Mouse (Mus musculus): ENCODE results near the gene Sox5. TPM values are rescaled to one million over a fixed set of nuclear protein-coding genes. Genes with fewer than 3 reads are reported as not detected.

Sox5 gene
- polyA plus RNA-seq, 1 experiment from 2014 or later: 4.2 TPM

DNA sequence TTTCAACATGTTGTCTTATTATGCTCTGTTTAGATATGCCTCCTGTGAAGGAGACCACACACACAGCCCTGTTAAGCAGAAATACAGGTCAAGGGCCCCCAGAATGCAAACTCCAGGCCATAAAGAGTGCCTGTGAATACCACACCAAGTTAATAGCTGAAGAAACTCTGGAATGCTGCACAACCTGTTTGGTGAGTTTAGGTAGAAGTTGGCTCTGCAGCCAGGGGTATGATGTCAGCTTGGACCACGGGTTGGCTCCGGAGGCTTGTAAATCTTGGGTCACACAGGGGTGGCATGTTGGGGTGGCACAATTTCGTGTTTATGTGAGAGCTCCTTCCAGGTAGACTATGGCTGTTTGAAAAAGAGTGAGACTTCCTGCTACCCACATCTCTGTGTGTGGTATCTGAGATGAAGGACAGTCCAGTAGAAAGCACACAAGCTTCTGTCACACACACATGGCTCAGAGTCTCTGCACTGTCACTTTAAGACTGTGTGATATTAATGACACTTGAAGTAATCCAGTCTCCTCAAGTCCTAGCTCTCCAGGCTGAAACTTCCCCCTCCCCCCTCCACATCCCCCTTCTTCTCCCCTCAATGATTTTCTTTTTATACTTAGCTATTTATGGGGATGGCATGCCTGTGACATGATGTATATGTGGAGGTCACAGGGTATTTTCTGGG, 160.5 kb downstream of the Sox5 start:
- no peaks in the 10 kb centered on the region for H3K27me3 ChIP-seq
- no peak overlapping the region for H3K4me3 ChIP-seq (replicated peaks)
- H3K9me3 ChIP-seq (replicated peaks): no peaks in the 10 kb centered on the region
- no peak for ATAC-seq (ENCODE audit: insufficient read depth)
- no peak overlapping the region for H3K9ac ChIP-seq
- no peaks in the 10 kb centered on the region for H3K4me1 ChIP-seq (replicated peaks)
- no peak overlapping the region for H3K4me2 ChIP-seq
- no peak overlapping the region for H3K27ac ChIP-seq (replicated peaks)
- no peaks in the 10 kb centered on the region for H3K36me3 ChIP-seq (replicated peaks)
- 40% methylated on average over 3 of the region's 3 CpGs for WGBS (ENCODE audit: insufficient replicate concordance)

GRCm38 (mm10) chr6:144611383-144611791, 170.4 kb downstream of the Sox5 start:
- ATAC-seq (ENCODE audit: insufficient read depth): no peak
- WGBS (ENCODE audit: insufficient replicate concordance): 50% methylated on average over 4 of the region's 4 CpGs
- no peak overlapping the region for H3K9ac ChIP-seq

GRCm38 (mm10) chr6:144610878-144611277, 170.9 kb downstream of the Sox5 start:
- Histone ChIP-seq H3K36me3 (replicated peaks) (no peaks in the 10 kb centered on the region), H3K9ac (no peak overlapping the region), H3K27ac (replicated peaks) (no peak overlapping the region), H3K4me1 (replicated peaks) (peaks cover 2% of the 10 kb centered on the region; the same call in 1 of the 2 replicates), H3K27me3 (no peaks in the 10 kb centered on the region), H3K4me2 (no peak overlapping the region), H3K4me3 (replicated peaks) (no peak overlapping the region), H3K9me3 (replicated peaks) (no peaks in the 10 kb centered on the region)
- WGBS (ENCODE audit: insufficient replicate concordance): 22% methylated on average over 8 of the region's 8 CpGs
- ATAC-seq (ENCODE audit: insufficient read depth): no peak; the same call in 1 of the 2 replicates

More at GRCm38 (mm10) chr6:144611383-144611791, 170.4 kb downstream of the Sox5 start:
- H3K27ac ChIP-seq (replicated peaks): no peak overlapping the region
- no peak overlapping the region for H3K4me3 ChIP-seq (replicated peaks)
- H3K4me1 ChIP-seq (replicated peaks): peaks cover 2% of the 10 kb centered on the region; the same call in 1 of the 2 replicates
- H3K27me3 ChIP-seq: no peaks in the 10 kb centered on the region
- H3K9me3 ChIP-seq (replicated peaks): no peaks in the 10 kb centered on the region
- H3K36me3 ChIP-seq (replicated peaks): no peaks in the 10 kb centered on the region
- no peak overlapping the region for H3K4me2 ChIP-seq

- H3K36me3 ChIP-seq (replicated peaks): no peaks in the 10 kb centered on the region
- no peak overlapping the region for H3K27ac ChIP-seq (replicated peaks)
- H3K4me2 ChIP-seq: no peak overlapping the region
- ATAC-seq (ENCODE audit: insufficient read depth): no peak
- H3K27me3 ChIP-seq: no peaks in the 10 kb centered on the region
- H3K4me3 ChIP-seq (replicated peaks): no peak overlapping the region
- WGBS (ENCODE audit: insufficient replicate concordance): 50% methylated on average over 4 of the region's 4 CpGs
- no peaks in the 10 kb centered on the region for H3K9me3 ChIP-seq (replicated peaks)
- no peak overlapping the region for H3K9ac ChIP-seq
- H3K4me1 ChIP-seq (replicated peaks): no peaks in the 10 kb centered on the region
These were observed 178.9 kb downstream of the Sox5 start for GRCm38 (mm10) chr6:144602883-144603282.

GRCm38 (mm10) chr6:144600351-144600750, 181.4 kb downstream of the Sox5 start:
- Histone ChIP-seq H3K36me3 (replicated peaks) (no peaks in the 10 kb centered on the region), H3K27me3 (no peaks in the 10 kb centered on the region), H3K4me3 (replicated peaks) (no peak overlapping the region), H3K9ac (no peak overlapping the region), H3K27ac (replicated peaks) (no peak overlapping the region), H3K4me1 (replicated peaks) (no peaks in the 10 kb centered on the region), H3K4me2 (no peak overlapping the region), H3K9me3 (replicated peaks) (no peaks in the 10 kb centered on the region)
- ATAC-seq (ENCODE audit: insufficient read depth): no peak
- 60% methylated on average over 5 of the region's 5 CpGs for WGBS (ENCODE audit: insufficient replicate concordance)

- H3K9ac ChIP-seq: no peak overlapping the region
- WGBS (ENCODE audit: insufficient replicate concordance): 38% methylated on average over 6 of the region's 6 CpGs
These were observed 183.3 kb downstream of the Sox5 start for GRCm38 (mm10) chr6:144598324-144598973.

DNA sequence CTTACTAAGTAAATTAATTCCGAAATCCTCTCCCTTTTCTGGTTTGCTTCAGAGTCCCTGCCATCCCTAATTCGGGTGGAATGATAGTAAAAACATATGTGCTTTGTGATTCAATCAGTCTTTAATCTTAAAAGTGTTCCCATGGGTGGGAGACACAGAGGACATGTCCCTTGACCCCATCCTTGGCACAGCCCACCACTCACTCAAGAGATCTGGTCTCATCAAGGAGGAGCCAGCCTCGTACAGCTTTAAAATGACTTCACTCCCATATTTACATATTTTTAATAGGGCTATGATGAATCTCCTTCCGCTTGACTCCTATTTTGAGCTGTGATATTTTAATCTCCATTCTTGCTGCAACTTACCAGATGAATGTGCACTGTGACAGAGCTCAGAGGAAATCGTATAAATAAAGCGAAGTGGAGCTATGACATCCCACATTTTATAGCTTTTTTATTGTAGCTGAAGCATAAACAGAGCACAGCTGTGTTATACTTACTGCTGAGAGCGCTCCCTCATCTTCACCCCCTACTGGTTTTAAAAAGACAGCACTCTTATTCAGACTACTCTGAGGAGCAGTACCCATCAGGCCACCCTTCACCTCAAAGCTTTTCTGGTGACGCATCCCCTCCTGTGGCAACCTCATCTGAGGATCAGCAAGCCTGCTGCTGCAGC, 185.1 kb downstream of the Sox5 start:
- Histone ChIP-seq H3K27ac (replicated peaks) (no peak overlapping the region), H3K36me3 (replicated peaks) (no peaks in the 10 kb centered on the region), H3K9me3 (replicated peaks) (no peaks in the 10 kb centered on the region), H3K27me3 (no peaks in the 10 kb centered on the region), H3K4me1 (replicated peaks) (no peaks in the 10 kb centered on the region), H3K4me3 (replicated peaks) (no peak overlapping the region), H3K4me2 (no peak overlapping the region), H3K9ac (no peak overlapping the region)
- WGBS (ENCODE audit: insufficient replicate concordance): 56% methylated on average over 8 of the region's 8 CpGs
- no peak for ATAC-seq (ENCODE audit: insufficient read depth)

More at GRCm38 (mm10) chr6:144598324-144598973, 183.3 kb downstream of the Sox5 start:
- H3K27ac ChIP-seq (replicated peaks): no peak overlapping the region
- H3K4me2 ChIP-seq: no peak overlapping the region
- H3K36me3 ChIP-seq (replicated peaks): no peaks in the 10 kb centered on the region
- H3K4me1 ChIP-seq (replicated peaks): no peaks in the 10 kb centered on the region
- no peak for ATAC-seq (ENCODE audit: insufficient read depth)
- no peak overlapping the region for H3K4me3 ChIP-seq (replicated peaks)
- no peaks in the 10 kb centered on the region for H3K9me3 ChIP-seq (replicated peaks)
- no peaks in the 10 kb centered on the region for H3K27me3 ChIP-seq

GRCm38 (mm10) chr6:144584854-144585253, 196.9 kb downstream of the Sox5 start:
- 30% methylated on average over 5 of the region's 5 CpGs for WGBS (ENCODE audit: insufficient replicate concordance)
- Histone ChIP-seq H3K36me3 (replicated peaks) (no peaks in the 10 kb centered on the region), H3K27ac (replicated peaks) (no peak overlapping the region), H3K4me3 (replicated peaks) (no peak overlapping the region), H3K4me2 (no peak overlapping the region), H3K9ac (no peak overlapping the region), H3K27me3 (no peaks in the 10 kb centered on the region), H3K9me3 (replicated peaks) (no peaks in the 10 kb centered on the region), H3K4me1 (replicated peaks) (no peaks in the 10 kb centered on the region; the same call in 1 of the 2 replicates)
- no peak for ATAC-seq (ENCODE audit: insufficient read depth)

- H3K4me2 ChIP-seq: no peak overlapping the region
- no peak overlapping the region for H3K27ac ChIP-seq (replicated peaks)
These were observed 197.5 kb downstream of the Sox5 start for GRCm38 (mm10) chr6:144584074-144584840.

DNA sequence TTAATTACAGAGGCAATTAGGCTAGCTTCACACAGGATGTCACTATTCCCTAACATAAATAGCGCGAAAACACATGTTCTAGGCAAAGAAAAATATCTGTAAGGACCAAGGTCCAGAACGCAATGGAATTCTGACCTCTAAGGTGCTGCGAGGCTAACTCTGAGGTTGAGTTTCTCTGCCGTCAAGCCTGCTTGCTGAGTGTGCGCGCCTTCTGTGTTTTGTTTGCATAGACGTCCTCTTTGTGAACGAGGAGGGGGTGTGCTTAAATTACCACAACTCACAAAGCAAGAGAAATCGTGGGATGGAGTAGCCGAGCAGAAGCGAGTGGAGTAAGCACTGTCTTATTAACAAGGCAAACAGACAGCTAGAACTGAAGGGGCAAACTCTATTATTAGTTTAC, 202.5 kb downstream of the Sox5 start:
- H3K4me1 ChIP-seq (replicated peaks): peaks cover 4% of the 10 kb centered on the region
- no peak overlapping the region for H3K27ac ChIP-seq (replicated peaks)
- H3K4me2 ChIP-seq: no peak overlapping the region
- WGBS (ENCODE audit: insufficient replicate concordance): 44% methylated on average over 12 of the region's 12 CpGs
- no peak for ATAC-seq (ENCODE audit: insufficient read depth)
- H3K9ac ChIP-seq: no peak overlapping the region
- no peaks in the 10 kb centered on the region for H3K9me3 ChIP-seq (replicated peaks)
- H3K36me3 ChIP-seq (replicated peaks): no peaks in the 10 kb centered on the region
- no peak overlapping the region for H3K4me3 ChIP-seq (replicated peaks)
- H3K27me3 ChIP-seq: no peaks in the 10 kb centered on the region

More at GRCm38 (mm10) chr6:144584074-144584840, 197.5 kb downstream of the Sox5 start:
- Histone ChIP-seq H3K4me3 (replicated peaks) (no peak overlapping the region), H3K4me1 (replicated peaks) (peaks cover 4% of the 10 kb centered on the region), H3K9me3 (replicated peaks) (no peaks in the 10 kb centered on the region), H3K9ac (no peak overlapping the region), H3K36me3 (replicated peaks) (no peaks in the 10 kb centered on the region), H3K27me3 (no peaks in the 10 kb centered on the region)
- 70% methylated on average over 11 of the region's 11 CpGs for WGBS (ENCODE audit: insufficient replicate concordance)
- no peak for ATAC-seq (ENCODE audit: insufficient read depth)

DNA sequence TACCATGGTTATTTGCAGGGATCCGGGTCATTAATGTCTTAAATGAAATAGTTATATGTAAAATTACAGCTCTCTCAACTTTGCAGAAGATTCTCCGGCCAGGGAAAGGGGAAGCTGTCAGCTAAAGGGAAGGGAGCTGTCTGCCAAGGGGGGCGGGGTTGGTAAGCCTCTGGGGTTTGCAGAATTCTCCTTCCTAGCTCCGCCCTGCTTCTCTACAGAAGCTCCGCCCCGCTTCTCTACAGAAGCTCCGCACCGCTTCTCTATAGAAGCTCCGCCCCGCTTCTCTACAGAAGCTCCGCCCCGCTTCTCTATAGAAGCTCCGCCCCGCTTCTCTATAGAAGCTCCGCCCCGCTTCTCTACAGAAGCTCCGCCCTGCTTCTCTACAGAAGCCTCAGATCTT, 210.9 kb downstream of the Sox5 start:
- no peak overlapping the region for H3K27ac ChIP-seq (replicated peaks)
- H3K4me2 ChIP-seq: no peak overlapping the region
- H3K4me1 ChIP-seq (replicated peaks): no peaks in the 10 kb centered on the region; the same call in 1 of the 2 replicates
- ATAC-seq (ENCODE audit: insufficient read depth): no peak
- WGBS (ENCODE audit: insufficient replicate concordance): 36% methylated on average over 17 of the region's 17 CpGs
- H3K9ac ChIP-seq: no peak overlapping the region
- no peak overlapping the region for H3K4me3 ChIP-seq (replicated peaks)
- no peaks in the 10 kb centered on the region for H3K9me3 ChIP-seq (replicated peaks)
- no peaks in the 10 kb centered on the region for H3K27me3 ChIP-seq
- H3K36me3 ChIP-seq (replicated peaks): no peaks in the 10 kb centered on the region

Data from liver, embryonic 15.5 days (tissue).